Mouse (Mus musculus) adrenal gland, postnatal 25 days (tissue): ENCODE measurements around the gene Rab13. TPM values are rescaled to one million over a fixed set of nuclear protein-coding genes. Genes with fewer than 3 reads are reported as not detected.

Source experiments
- DNase-seq: peaks from one replicate; pipeline ENCODE4 v3.0.0; 2021; ENCODE audit warnings: mixed read lengths
- long read RNA-seq: library from polyadenylated mRNA; stranded (forward); transcript quantifications from one replicate; pipeline ENCODE4 v2.0.0, GENCODE M21; 2021
- total RNA-seq: library from RNA; stranded (reverse); gene quantifications from 2 replicates; pipeline ENCODE4 v1.2.3, GENCODE M21; 2021

The Rab13 gene
- total RNA-seq = 31.0 and 49.5 TPM in 2 replicates
- long read RNA-seq, transcript Rab13-201 (8 exons, 1,107 nt) = major isoform, 13 of 19 reads
- long read RNA-seq, partial matches to known transcripts = 5 of 19 reads
- long read RNA-seq, other reads (novel, unspliced or antisense) = 1 of 19 reads

DNA sequence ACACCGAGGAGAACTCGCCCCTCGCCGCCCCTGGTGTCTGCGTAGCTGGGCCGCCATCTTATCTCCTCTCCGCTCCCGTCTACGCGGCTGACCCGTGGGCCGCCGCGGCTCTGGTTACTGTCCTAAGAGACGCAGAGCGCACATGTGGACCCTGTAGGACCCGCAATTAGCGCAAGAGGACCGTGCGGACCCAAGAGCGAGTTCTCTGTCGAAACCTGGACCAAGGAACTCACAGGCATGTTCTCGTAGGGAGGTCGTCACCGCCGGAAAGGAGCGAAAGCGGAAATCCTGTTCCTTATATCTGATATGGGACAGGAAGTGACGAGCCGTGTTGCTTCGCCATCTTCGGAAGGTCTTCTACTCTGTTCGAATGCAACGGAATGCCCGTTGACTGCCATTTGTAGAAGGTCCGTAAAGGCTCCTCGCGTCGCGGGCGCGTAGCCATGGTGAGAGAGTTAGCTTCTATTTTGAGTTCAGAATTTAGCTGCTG, at the start of gene Rab13, which contains the start of gene Rps27:
TSS of gene Rab13 (plus strand) at position 319 of the 490 bp plus-strand sequence.
TSS of gene Rps27 (minus strand) at position 275 of the 490 bp plus-strand sequence.
- peak; percentile 77 for DNase-seq

DNA sequence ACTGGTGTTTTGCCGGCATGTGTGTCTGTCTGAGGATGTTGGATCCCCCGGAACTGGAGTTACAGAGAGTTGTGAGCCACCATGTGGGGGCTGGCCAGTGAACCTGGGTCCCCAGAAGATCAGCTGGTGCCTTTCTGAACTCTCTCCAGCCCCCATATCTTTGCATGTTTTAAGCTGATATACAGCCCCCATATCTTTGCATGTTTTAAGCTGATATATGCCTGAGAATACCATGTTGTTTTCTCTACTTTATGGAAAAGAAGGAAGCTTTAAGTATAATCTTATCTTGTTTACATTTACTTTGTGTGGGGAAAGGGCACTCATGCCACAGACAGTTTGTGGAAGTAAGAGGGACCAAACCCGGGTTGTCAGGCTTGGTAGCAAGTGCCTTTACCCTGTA, 33.9 kb upstream of the Rab13 start:
- DNase-seq = no peak

DNA sequence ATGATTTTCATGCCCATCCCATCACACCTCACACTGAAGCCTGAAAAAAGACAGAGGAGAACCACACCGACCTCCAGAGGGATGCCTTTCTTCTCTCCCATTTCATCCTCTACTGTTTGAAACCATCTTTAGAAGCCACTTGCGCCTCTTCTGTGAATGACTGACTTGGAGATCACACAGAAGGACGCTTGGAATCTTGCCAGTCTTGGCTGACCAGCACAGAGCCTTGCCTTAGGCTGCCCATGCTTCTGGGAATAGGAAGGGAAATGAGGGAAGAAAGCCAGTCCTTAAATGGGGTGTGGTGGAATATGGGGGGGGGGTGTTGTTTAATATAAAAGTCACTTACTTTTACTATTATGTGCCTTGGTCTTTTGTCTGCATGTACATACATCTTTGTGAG, 29.9 kb upstream of the Rab13 start:
- peak; percentile 29 for DNase-seq

DNA sequence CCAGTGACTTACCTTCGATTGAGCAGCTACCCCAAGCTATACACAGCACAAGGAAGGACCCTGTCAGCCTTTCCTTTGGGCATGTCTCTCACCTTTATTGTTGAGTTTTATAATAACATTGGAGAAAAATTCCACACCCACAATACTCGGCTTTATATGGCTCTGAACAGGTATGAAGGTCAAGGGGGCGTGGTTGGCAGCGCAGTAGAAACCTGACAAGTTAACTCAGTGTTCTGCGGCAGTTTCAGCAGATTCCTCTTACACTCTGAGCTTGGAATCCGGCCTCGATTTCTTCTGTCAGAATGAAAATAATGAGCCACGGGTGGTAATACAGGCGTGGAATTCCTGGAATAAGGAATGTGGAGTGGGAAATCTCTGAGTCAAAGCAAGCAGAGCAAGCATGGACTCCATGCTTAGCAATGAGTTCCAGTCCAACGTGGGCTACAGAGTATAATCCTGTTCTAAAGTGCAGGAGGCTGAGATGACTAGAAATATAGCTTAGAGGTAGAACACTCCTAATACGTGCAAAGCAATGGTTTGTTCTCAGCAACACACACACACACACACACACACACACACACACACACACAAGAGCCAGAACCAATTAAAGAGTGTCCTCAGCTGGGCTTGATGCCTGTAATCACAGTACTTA, 22.5 kb upstream of the Rab13 start:
- DNase-seq = no peak

DNA sequence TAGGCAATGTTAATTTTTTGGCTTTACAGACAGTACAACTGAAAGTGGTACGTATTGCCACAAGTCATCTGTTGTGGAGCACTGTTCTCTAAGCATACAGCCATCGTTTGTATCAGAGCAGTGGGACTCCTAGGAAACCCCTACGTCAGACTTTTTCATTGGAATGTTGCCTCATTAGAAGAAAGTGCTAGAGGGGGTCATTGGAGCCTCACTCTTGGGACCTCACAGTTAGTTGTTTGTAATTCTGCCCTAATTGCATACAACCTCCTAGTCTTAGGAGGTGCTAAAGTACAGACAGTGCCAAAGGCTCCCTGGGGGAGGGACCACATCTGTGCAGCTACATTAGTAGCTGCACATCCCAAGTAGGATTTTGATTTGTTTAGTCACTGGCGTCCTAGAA, 18.7 kb upstream of the Rab13 start:
- DNase-seq = no peak

DNA sequence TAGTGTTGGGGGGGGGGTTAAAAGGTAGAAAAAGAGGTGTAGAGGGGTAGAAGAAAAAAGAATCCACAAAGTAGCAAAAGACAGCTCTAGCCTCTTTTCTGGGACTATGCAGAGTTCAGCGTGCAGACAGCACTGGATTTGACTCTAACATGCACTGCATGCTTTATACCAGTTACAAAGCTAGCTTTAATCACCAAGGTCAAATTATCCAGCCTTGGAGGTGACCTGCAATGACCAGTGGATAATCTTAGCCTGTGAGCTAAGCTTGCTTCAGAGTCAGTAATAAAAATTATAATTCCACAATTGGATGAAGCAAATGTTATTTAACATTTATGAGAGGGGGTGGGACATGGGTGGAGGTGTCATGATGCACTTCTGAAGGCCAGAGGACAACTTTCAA, 17.9 kb upstream of the Rab13 start:
- DNase-seq = no peak

DNA sequence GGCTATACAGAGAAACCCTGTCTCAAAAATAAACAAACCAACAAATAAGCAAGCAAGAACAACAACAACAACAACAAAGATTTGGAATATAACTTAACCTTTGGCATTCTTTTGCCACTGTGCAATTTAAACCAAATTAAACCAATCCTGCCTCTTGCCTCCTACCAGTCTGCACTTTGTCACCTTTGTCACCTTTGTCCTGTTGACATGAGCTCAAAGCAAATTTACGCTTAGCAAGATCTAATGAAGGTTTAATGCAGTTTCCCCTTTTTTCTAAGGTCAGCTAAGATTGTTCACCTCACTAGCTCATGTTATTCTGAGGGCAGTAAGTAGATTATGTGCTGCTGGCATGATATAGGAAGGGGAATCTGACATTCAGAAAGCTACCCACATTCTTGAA, 15.9 kb upstream of the Rab13 start:
- DNase-seq = no peak

DNA sequence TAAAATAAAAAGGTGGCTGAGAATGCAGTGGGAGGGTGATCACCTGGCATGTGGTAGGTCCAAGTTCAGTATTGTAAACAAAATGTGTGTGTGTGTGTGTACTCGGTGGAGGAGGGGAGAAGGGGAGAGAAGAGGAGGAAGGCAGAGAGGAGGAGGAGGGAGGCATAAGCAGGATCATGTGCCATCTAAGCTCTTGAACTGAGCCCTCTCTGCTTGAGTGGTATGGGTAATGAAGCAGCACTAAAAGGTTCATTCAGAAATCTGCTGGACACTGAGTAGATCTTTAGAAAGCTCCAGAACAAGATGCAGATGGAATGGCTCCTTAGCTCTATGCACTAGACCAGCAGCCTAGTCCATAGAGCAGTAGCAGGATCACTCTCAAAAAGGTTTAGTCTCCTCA, 10.6 kb upstream of the Rab13 start:
- no peak for DNase-seq

DNA sequence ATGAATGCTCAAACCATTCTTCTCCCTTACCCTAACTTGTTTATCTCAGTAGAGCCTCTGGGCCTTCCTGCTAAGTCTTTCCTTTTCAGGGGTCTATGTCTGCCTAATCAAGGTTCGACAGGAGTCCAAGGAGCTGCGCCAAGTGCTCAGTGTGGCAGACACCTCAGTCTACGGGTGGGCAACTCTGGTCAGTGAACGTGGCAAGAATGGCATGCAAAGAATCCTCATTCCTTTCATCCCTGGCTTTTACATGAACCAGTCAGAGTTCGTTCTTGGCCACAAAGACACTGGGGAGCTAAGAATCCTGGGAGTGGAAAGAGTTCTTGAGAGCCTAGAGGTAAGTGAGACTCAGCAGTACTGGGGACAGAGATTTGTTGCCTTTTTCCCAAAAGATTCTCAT, 9.9 kb upstream of the Rab13 start:
- DNase-seq = no peak

DNA sequence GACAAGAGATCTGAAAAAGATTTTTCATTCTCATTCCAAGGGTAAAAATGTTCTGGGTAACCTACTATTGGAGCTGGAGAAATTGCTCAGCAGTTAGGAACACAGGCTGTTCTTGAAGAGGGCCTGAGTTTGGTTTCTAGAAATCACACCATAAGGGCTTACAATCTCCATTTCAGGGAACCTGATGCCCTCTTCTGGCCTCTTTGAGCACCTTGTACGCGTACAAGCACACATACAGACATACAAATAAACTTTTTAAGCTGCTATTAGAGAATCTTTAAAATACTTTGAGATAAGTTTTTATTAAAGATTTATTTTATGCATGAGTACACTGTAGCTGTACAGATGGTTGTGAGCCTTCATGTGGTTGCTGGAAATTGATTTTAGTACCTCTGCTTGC, 8.9 kb upstream of the Rab13 start:
- no peak for DNase-seq

DNA sequence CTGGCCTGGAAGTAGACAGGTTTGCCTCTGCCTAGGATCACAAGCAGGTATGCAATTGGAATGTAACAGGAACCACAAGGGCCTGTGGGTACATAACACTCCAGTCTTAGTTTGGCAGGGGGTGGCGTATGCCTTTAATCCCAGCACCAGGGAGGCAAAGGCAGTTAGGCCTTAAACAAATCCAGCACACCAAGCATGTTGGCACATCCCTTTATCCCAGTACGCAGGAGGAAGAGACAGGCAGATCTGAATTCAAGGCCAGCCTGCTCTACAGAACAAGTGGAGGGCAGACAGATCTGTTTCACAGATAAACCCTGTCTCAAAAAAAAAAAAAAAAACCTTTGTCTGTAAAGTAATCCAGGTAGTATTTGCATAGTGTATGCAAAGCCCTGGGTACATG, 4.8 kb upstream of the Rab13 start:
- DNase-seq = no peak

DNA sequence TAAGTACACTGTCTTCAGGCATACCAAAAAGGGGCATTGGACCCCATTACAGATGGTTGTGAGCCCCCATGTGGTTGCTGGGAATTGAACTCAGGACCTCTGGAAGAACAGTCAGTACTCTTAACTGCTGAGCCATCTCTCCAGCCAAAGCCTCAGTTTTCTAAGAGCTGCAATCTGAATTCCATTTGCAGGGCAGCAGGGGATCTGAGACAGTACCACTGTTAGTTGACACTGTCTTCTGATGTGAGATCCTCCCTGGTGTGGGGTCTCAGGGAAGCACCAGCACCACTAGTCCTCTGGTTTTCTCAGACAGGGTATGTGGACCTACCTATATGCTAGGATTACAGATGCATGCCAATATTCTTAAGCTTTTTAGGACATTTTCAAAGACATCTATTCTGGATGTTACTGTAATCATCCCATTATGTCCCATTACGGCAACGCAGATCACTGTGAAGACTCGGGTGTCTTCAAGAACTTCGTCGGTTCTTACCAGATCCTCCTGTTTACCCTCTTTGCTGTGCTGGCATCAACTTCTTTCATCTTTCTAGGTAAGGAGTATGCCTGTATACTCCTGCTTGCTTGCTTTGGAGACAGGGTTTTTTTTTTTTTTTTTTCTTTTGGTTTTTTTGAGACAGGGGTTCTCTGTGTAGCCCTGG, 3.5 kb upstream of the Rab13 start:
- no peak for DNase-seq

DNA sequence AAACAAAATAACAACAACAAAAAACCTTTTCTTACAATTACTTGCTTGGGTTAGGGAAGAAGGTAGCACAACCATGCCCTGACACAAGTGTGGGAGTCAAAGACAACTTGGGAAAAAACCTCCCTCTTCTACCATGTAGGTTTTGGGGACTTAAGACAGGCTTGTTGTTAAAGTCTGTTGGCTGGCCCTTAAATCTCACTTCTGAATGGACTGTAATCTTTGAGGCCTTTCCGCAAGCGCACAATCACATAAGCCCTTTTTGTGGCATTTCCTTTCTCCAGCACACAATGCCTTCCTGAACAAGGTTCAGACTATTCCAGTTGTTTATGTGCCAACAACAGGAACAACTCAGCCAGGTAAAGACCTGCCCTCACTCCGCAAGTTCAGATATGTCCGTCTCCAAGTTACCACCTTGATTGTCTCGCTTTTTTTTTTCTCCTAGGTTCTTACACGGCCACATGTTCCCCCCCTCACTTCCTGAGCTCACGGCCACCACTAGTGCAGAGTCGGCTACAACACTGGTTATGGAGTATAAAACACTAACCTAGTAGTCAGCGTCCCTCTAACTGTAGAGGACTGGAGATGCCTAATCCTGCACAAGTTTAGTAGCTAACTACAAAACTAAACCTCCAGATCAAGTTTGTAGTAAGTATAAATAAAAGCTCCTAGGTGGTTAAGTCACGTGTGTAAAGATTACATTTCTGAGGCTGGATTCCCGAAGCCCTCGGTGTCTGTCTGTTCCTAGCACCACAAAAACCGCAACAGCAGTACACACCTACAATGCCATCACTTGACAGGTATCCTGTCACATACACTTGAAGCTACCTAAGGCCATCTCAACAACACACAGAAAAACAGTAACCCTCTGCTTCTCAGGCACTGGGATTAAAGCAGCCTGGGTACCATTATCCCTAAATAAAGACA, 1.8 kb upstream of the Rab13 start:
- no peak for DNase-seq

DNA sequence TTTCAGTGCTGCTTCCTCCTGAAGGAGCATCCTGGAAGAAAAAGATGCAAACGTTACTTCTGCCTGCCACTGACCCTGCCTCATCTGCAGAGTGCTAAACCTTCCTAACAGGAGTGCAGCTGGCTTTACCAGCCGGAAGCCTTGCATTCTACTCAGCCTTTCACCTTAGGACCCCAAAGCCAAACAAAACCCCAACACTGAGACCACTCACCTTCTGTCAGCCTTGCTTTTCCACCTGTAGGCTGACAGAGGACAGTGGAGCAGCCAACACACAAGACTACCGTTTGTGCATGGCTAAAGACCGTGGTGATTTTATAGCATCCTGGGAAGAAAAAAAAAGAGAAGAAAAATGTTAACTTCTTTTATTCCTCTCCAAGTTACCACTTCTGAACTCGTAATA, 772 bp upstream of the Rab13 start:
- no peak for DNase-seq

DNA sequence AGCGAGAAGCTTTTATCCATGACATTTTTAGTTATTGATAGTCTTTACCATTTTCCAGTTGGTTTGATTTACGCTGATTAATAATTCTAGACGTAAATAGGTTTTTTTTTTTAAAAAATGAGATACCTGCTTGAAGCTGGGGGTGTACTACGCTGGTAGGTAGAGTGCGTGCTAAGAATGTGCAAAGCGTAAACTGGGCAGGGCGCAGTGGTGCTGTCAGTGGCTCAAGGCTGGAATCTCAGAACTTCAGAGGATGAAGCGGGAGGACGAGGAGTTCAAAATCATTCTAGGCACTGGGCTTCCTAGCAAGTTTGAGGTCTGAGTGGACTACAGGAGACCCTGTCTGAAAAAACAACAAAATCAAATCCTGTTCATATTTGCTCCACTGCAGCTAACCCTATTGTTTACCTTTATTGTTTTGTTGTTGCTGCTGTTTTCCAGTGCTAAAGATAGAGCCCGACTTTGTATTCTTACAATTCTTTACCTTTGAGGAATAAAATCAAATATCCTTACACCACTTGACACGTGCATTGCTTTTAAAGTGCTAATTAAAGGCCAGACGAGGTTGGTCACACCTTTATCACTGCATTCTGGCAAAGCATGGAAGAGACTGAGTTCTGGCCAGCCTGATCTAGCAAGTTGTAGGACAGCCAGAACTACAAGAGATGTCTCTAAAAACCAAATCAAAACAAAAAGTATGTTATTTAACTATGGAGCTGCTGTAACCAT, 625 bp downstream of the Rab13 start:
- peak; percentile 35 for DNase-seq

DNA sequence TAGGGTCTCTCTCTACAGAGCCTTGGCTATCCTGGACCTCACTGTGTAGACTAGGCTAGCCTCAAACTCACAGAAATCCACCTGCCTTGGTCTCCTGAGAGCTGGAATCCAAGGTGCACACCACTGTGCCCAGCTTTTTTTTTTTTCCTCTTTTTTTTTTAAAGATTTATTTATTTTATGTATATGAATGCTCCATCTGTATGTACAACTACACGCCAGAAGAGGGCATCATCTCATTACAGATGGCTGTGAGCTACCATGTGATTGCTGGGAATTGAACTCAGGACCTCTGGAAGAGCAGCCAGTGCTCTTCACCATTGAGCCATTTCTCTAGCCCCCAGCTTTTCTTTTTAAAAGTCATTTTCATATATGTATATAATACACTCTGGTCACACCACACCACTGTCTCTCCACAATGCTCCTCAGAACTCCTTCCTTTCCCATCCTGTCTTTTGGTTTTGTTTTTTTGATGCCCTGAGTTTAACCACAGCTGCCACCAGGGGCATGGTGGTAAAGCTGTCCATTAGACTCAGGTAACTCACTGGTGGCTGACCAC, 2.4 kb downstream of the Rab13 start:
- no peak for DNase-seq

DNA sequence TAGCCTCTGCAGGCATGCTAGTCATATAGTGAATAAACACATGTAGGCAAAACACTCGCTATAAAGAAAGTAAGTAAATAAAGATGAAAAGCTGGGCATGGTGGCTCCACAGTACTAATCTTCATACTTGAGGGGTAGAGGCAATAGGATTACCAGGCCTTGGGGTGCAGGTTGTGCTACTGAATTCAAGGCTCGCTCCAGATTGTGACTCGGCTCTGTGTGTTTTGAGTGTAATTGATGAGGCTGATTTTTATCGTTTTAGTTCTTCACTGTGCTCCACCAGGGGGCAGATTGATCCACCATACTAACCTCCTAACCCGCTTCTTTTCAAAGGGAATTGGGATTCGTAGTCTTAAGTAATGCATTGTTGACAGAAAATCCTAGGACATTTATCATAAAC, 6.6 kb downstream of the Rab13 start:
- DNase-seq = peak; percentile 41

DNA sequence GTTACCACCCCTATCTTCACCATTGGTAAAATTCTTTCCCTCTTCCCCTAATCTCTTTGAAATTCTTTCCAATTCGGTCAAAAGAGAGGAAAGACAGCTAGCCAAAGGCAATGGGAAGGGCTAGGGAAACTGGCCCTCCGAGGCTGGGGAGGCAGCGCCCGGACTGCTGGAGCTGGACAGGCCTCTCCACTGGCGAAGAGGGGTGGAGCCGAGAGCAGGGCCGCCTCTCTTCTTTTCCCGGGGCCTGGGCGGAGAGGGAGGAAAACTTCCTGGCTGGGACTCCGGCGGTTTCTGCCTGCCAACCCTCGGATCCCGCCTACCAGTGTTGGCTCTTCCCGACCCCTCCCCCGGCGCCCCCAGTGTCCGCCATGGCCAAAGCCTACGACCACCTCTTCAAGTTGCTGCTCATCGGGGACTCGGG, 7.0 kb downstream of the Rab13 start:
- DNase-seq = peak; percentile 86

DNA sequence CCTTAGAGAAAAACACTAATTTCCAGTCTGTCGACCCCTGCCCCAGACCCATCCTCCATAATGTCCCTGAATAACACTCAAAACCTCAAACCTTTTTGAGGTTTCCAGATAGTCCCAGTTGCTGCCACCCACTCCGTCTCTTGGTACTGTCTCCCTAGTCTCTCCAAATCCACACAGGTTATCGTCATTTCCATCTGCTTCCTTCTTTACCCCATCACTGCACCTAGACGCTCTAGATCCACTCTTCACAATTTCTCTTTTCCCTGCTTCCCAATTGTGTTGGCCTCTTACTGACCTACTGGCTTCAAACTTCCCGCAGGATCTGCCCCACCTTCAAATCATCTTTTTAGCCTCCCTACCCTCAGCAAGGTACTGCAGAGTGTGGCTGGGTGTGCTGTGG, 7.6 kb downstream of the Rab13 start:
- no peak for DNase-seq

DNA sequence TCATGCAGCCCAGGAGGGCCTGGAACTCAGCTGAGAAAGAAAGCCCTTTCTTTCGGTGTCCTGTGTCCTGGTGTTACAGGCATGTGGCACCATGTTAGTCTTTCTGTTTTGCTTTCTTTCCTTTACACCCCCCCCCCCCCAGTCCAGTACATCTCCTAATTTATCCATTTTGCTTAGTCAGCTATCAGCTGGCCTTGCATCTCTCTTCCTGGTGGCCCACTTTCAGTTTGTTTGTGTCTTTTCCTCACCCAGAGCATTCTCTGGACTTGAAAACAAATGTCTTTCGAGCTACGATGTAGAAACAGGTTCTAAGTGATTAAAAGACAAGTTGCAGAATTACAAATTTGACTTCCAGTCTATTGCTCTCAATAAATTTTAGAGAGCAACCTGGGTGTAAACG, 9.0 kb downstream of the Rab13 start:
- DNase-seq = no peak

DNA sequence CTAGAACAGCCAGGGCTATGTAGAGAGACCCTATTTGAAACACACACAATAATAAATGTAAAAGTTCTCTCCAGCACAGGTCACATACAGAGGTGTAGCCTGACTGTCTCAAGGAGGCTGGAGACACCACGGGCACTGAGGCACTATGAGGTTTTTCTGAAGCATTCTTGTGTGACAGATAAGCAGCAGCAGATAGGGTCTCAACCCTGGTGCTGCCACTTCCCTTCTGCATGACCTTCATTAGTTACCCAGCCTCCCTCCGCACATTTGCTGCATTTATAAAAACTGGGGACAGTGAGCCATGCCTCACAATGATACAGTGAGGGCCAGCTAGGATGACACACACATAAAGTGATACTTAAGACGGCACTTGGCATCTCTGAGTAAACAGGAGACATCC, 9.4 kb downstream of the Rab13 start:
- DNase-seq = no peak

DNA sequence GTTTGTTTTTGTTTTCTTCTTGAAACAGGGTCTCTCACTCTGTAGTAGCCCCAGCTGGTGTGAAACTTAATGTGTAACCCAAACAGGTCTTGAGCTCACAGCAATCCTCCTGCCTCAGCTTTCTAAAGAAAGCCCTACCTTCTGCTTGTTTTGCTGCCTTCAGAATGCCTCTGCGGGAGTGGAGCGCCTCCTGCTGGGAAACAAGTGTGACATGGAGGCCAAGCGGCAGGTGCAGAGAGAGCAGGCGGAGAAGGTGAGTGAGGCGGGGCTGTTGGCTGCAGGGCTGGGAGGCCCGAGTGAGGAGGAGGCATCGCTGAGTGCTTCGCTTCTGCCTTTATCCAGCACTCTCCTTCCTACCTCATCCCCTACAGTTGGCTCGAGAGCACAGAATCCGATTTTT, 10.8 kb downstream of the Rab13 start:
- no peak for DNase-seq
